Mouse (Mus musculus): Measurements from ENCODE around the gene L3hypdh. TPM values are rescaled to one million over a fixed set of nuclear protein-coding genes. Genes with fewer than 3 reads are reported as not detected.

Gene L3hypdh
- 3.1 TPM for polyA plus RNA-seq (2015; fragmentation: Illumina TruSeq; extraction: RNeasy Lipid Tissue Mini Kit (QIAGEN cat#74804); ENCODE audit: low read depth, low replicate concordance)

GRCm38 (mm10) chr12:72085329-72086165, at the start of gene L3hypdh, which contains the start of gene Jkamp:
L3hypdh (minus strand) TSS chr12:72085439.
Jkamp (plus strand) TSS chr12:72085589.

GRCm38 (mm10) chr12:72070327-72071269, 14.6 kb downstream of the L3hypdh start, which contains the start of gene Gpr135:
Gpr135 (minus strand) TSS chr12:72071125.

Other genes with a start within 250 kb of the L3hypdh start
- gene Gpr135, start 14.3 kb downstream of the L3hypdh start, polyA plus RNA-seq (2015; fragmentation: Illumina TruSeq; extraction: RNeasy Lipid Tissue Mini Kit (QIAGEN cat#74804); ENCODE audit: low read depth, low replicate concordance): 11.8 TPM
- gene Jkamp, start 150 bp upstream of the L3hypdh start, polyA plus RNA-seq (2015; fragmentation: Illumina TruSeq; extraction: RNeasy Lipid Tissue Mini Kit (QIAGEN cat#74804); ENCODE audit: low read depth, low replicate concordance): 83.7 TPM
- not detected for gene Ccdc175, start 99.6 kb upstream of the L3hypdh start, polyA plus RNA-seq (2015; fragmentation: Illumina TruSeq; extraction: RNeasy Lipid Tissue Mini Kit (QIAGEN cat#74804); ENCODE audit: low read depth, low replicate concordance)